Mouse (Mus musculus) activated CD4-positive, CD25-positive, alpha-beta regulatory T cell, adult 4 months (primary cell): Measurements from ENCODE around the gene Tcf20. TPM values are rescaled to one million over a fixed set of nuclear protein-coding genes. Genes with fewer than 3 reads are reported as not detected.

Experiments used
- ATAC-seq: one replicate; pipeline ENCODE4 v1.8.0; 2017
- polyA plus RNA-seq, 2 experiments: library from polyadenylated mRNA; unstranded; fragments of 100-300 nt; shearing (Covaris generic); gene quantifications; one replicate each; pipeline ENCODE4 v1.2.1; 2017

Gene Tcf20
- polyA plus RNA-seq, 2 experiments from 2014 or later = 12.2 to 16.0 TPM

- no peak for ATAC-seq
Observed at GRCm38 (mm10) chr15:82956721-82957120, 31.0 kb downstream of the Tcf20 start.

- ATAC-seq = no peak
Observed at GRCm38 (mm10) chr15:82956310-82956709, 31.4 kb downstream of the Tcf20 start.

DNA sequence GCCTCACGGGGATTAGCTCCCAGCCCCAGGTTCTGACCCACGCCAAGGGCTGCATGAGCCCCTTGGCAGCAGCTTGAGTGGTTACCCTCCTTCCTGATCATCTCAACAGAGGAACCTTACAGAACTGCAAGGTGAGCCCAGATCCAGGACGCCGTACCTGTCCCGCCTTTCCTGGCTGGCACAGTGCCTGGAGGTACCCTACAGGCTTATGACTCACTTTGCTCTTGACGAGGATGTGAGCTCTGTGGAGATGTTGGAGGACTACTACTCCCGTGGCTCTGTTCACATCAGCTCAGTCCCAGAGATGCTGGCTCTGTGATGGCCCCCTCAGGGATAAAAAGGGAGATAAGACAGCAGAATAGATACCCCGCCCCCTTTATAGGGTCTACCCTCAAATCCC lies 32.4 kb downstream of the Tcf20 start:
- no peak for ATAC-seq

- ATAC-seq = no peak
Observed at GRCm38 (mm10) chr15:82954034-82954433, 33.6 kb downstream of the Tcf20 start.

DNA sequence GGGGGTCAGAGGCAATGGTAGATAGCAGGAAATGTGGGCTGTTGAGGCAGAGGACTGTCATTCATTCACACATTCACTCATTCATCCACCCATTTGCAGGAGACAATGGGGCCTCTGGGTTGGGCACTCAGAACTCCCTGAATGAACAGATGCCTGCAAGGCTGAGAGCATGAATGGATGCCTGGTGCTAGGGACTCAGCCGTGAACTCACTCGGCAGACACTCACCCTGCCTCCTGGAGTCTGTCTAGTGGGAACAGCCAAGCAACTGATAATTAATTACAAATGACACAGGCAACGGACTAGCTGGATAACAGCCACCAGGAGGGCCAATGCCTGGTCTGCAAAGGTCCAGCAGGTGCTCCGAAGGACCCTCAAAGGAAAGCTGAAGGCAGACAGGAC lies 34.6 kb downstream of the Tcf20 start:
- no peak for ATAC-seq

GRCm38 (mm10) chr15:82952292-82952705 lies 35.4 kb downstream of the Tcf20 start:
- no peak for ATAC-seq

DNA sequence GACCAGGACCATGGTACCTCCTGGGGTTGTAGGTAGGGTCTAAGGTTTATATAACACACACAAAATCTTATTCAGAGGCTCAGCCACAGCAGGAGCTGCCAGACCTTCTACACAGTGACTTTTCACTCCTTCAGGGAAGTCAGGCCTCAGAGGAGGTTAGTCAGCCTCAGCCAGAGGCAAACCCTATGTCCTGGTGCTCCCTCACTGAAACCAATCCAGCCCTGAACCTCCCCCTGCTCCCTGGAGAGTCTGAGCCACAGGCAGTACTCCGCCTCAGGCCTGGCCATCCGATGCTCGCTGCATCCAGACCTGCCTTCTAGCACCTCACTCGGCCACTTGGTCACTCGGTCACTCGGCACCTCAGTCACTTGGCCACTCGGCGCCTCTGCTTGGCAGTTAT lies 37.4 kb downstream of the Tcf20 start:
- ATAC-seq = no peak

DNA sequence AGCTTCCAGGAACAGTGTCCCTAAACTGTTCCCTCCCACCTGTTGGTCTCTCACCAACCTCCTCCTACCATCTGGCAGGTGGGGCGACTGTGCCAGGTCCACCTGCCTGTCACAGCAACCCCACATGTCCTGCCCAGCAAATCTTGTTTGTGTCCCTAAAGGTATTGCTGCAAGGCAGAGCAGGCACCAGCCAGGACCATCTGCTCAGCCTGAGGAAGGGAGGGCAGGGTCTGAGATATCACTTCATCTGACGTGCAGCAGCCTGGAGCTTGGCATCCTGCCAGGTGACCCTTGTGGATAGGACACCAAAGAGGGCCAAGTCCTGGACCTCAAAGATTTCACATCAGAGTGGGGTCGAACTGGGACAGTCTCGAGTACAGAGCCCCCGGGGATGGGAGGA lies 40.2 kb downstream of the Tcf20 start:
- ATAC-seq = no peak

GRCm38 (mm10) chr15:82944479-82945195 lies 43.0 kb downstream of the Tcf20 start:
- ATAC-seq = no peak

DNA sequence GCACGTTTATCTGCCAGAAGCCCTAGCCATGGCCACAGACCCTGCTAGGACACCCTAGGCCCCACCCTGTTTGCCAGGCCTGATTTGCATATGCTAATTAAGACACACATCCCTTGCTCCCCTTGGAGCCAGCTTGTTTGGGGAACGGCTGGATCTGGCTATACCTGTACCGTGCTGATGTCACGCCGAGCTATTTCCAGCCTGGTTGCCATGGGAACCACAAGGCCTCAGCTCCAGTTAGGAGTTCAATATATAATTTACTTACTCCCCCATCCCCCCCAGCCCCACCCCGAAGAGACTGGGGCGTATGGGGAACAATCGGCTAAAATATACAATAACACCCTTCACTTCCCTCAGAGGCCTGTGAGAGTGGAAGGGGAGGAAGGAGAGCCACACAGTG lies 45.9 kb downstream of the Tcf20 start:
- ATAC-seq = no peak

DNA sequence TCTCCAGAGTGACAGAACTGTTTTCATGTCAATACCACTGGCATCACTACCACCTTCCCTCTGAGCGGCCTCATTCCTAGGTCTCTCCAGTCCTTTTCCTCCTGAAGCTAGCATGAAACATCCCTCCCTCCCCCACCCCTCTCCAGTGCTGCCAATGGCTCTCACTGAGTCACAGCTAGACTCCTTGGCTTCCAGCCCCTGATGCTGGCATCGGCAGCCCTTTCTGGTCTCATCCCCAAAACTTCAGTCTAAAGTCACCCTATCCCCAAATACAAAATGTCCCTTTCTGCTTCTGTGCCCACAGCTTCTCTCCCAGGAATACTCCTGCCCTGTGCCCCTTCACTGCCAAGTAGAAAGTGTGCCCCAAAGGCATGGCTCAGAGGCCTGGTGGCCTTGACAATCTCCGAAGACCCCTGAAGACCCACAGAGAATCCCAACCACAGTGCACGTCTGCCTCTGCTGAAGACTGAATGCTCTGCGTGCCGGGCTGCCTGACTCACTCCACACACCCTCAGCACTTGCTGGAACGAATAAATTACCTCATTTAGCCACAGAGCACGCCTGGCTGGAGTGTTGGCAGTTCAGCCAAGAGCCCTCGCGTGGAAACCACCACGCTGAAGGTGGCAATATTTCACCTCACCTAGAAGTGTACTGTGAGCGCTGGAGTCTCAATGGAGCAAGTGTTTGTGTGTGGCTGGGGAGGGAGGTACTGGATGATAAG lies 47.0 kb downstream of the Tcf20 start:
- ATAC-seq = no peak

- ATAC-seq = no peak
Observed at GRCm38 (mm10) chr15:82938155-82938569, 49.5 kb downstream of the Tcf20 start.

- ATAC-seq = no peak
Observed at GRCm38 (mm10) chr15:82937428-82937992, 50.2 kb downstream of the Tcf20 start.

GRCm38 (mm10) chr15:82934971-82935370 lies 52.7 kb downstream of the Tcf20 start:
- no peak for ATAC-seq

GRCm38 (mm10) chr15:82932936-82933650 lies 54.6 kb downstream of the Tcf20 start:
- no peak for ATAC-seq

- no peak for ATAC-seq
Observed at GRCm38 (mm10) chr15:82931436-82931835, 56.2 kb downstream of the Tcf20 start.

DNA sequence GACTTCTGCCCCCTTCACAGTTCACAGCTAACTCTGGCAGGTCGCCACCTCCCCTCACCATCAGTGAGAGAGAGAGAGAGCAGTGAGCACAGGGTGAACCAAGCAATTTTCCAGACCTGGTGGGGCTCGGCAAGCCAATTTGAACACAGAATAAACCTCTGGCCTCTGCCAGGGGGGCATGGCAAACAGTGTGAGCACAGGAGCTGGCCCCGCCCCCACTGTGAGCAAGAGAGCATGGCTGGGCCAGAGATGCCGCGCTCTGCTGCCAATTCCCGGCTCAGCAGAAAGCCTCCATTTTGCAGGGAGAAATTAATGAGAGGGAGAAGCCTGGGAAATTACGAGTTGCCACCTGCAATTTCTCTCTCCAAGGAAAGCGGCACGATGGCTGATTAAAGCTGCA lies 58.1 kb downstream of the Tcf20 start:
- no peak for ATAC-seq

- no peak for ATAC-seq
Observed at GRCm38 (mm10) chr15:82928844-82929243, 58.8 kb downstream of the Tcf20 start.

DNA sequence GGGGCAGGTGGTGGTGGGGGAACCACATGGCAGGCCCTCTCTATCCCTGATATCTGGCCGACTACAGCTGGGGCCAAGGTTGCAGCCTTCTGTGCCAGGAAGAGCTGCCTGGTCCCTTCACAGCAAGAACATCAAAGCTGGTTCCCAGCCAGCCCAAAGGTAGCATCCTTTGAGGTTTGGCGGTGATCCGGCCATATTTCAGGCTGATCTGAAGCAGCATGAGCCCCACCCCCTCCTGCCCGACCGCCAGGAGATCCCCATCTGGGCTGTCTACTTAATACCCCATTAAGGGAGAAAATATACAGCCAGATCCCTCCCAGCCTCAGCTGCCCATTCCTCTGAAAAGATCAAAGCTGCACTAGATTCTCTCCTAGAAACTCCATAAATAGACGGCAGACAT lies 59.6 kb downstream of the Tcf20 start:
- ATAC-seq = no peak

- ATAC-seq = no peak
Observed at GRCm38 (mm10) chr15:82927057-82927456, 60.6 kb downstream of the Tcf20 start.

DNA sequence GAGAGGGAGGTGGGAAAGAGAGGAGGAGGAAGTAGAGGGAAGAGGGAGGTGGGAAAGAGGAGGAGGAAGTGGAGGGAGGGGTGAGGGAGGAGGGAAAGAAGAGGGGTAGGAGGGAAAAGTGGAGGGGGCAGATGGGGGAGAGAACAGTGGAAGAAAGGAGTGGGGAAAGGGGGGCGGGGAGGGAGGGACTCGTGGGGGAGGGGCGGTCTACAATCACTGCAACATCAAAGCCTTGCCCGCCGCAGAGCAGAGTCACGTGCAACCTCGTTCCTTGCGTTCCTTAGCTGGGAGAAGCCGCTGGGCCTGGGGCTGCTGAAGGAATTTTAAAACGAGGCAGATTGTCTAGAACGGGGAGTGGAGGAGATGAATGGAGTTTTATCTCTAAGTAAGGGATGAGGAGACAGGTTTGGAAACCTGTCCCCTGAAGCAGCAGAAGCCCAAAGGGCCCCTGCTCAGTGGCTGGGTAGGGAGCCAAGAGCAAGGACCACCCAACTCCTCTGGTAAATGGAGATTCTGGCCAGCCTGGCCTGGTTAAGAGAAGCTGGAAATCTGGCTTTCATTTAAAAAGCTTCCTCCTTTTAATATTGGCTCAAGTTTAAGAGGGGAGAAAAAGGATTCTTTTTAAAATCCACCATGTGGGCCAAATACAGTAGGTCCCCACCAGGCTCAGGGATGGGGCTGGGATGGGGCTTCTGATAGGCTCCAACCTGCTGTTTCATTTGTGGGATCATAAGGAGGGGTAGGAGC lies 62.8 kb downstream of the Tcf20 start:
- no peak for ATAC-seq

DNA sequence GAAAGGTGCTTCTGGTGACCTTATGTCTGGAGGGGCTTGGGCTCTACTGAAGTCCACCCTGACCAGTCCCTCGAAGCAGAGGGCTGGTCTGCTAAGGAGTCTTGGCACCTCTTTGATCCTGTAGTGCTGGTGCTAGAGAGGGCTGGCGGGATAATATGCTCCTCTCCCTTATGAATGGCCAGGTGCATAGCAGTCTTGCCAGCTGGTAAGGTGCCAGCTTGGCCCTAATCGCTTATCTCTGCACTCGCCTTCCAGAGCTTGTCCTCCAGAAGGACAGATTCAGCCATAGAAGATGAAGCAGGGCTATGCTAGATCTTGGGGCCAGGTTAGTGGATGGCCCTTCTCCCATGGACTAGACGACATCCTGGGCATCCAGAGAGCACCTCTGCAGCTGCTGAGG lies 64.1 kb downstream of the Tcf20 start:
- no peak for ATAC-seq

GRCm38 (mm10) chr15:82922755-82923154 lies 64.9 kb downstream of the Tcf20 start:
- ATAC-seq = no peak
